Mouse (Mus musculus) natural killer cell, adult 2 months (primary cell): ENCODE results near the gene Tmem178b.

Source experiments
- DNase-seq, 2 experiments: peaks; one replicate each; pipeline ENCODE4 v3.0.0; 2022; ENCODE audit warnings: low spot score in 2 of 2

The Tmem178b gene

GRCm38 (mm10) chr6:40161381-40161780, 288.3 kb downstream of the Tmem178b start:
- DNase-seq = no peak

GRCm38 (mm10) chr6:40173559-40173958, 300.5 kb downstream of the Tmem178b start:
- DNase-seq = no peak

DNA sequence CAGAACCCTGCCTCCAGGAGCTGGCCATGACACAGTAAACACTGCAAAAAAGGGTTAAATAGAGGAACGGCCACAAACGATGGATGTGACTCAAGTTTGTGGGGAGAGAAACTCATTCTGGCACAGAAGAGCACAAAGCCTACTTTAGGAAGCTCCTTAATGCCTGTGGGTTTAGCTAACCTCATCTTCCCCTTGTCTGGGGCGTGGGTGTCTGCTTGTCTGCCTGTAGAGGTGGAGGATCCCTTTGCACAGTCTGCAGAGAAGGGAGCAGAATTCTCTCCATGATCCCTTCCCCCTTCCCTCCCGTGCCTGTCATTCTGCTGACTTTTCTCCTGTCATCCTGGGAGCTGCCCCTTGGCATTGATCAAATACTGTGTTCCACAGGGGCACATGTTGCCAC, 304.8 kb downstream of the Tmem178b start:
- no peak for DNase-seq

- no peak for DNase-seq
Measured at GRCm38 (mm10) chr6:40180551-40180950, 307.5 kb downstream of the Tmem178b start.

DNA sequence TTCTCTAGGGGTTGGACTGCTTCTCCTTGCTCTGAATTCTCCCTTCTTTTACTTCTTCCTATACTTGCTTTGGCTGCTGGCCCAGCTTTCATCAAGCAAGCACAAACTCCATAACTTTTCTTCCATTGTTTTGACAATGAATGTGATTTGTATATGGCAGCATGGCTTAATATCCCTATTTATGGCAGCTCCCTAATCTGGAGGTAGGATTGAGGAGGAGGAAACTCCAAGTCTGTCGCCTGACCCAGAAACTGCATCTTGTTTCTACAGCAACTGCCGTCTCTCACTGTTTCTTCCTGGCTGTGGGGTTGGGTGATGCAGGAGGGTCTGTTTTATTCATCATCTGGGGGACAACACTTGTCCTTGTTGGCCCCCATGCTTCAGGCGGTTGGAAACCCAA, 327.6 kb downstream of the Tmem178b start:
- no peak for DNase-seq

DNA sequence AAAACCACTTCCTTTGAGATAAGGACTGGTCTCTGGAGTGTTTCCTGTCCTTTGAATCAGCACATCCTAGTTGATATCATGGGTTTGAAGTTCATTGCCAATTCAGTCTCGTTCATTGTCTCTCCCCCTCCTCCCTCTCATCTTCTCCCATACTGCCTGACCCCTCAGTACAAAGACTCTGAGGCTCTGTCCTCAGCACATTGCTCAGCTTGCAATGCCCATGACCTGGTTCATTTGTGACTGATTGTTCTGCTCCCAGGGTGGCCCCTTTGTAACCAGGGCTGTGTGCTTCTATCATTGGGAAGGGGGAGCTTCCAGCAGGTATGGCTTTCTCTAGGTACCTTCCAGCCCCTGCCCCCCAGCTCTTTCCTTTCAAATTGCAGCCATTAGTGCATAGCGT, 329.5 kb downstream of the Tmem178b start:
- no peak for DNase-seq

DNA sequence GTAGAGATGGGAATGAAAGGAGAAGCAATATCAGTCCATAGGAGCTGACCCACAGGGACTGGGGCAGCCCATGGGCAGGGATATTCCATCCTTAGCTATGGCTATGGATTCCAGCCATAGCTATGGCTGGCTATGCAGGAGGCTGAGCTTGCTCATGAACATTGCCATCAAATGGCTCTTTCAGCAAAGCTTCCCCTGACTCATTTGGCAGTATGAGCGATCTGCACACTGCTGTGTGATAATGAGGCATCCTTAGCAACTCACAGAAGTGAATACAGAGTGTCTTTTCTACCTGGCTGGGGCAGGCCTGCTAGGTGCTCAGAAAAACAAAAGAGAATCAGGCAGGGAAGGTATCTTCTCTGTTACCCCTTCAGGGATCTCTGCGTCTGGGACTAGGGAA, 332.3 kb downstream of the Tmem178b start:
- DNase-seq = no peak

DNA sequence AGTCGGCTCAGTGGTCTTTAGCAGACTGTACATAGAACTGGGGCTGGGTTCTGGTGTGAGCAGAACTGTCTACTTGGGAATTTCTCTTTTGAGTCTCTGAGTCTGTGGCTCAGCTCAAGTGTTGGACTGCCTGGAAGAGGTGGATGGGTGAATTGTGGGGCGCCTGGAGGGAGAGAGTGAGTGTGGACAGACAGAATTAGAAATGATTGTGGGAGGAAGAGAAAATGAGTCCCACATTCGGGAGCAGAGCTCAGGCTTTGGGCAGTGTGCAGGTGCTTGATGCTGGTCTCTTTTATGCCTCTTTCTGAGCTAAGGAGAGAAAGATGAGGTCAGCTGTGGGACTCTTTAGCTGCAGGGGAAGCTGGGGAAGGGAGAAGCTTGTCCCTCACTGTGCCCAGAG, 334.9 kb downstream of the Tmem178b start:
- DNase-seq = no peak

GRCm38 (mm10) chr6:40209172-40209571, 336.1 kb downstream of the Tmem178b start:
- no peak for DNase-seq

DNA sequence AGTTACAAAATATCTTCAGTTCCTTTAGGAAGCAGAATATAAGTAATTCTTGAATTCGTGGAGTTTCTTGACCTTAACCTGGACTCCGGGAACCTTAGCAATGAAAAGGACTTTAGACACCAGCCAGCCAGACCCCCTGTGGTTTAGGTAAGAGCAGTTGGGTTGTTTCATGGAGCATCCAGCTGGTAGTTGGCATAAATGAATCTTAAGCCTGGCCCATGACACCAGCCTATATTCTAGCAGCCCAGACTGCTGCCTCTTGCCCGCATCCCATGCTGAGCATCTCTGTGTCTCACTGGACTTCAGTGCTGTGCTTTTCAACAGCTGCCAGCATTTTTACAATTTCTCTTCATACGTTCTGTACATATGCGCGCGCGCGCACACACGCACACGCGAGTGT, 344.1 kb downstream of the Tmem178b start:
- DNase-seq = no peak

DNA sequence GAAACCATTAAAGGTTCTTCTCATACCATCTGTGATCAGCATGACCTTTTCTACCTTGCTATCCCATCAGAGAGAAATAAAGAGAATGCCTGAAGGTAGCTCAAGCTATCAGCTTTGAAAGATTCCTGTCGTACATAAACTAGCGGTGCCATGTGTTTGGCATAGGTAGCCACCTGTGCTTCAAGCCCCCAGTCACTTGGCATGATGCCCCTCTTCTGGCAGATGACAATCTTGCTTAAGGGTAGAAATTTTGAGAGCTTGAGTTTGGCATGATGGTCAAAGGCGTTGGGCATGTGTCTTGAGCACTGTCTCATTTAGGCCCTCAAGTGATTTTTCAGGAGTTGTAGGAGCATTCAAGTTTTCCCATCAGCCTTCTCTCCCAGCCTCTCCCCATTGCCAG, 344.6 kb downstream of the Tmem178b start:
- no peak for DNase-seq

DNA sequence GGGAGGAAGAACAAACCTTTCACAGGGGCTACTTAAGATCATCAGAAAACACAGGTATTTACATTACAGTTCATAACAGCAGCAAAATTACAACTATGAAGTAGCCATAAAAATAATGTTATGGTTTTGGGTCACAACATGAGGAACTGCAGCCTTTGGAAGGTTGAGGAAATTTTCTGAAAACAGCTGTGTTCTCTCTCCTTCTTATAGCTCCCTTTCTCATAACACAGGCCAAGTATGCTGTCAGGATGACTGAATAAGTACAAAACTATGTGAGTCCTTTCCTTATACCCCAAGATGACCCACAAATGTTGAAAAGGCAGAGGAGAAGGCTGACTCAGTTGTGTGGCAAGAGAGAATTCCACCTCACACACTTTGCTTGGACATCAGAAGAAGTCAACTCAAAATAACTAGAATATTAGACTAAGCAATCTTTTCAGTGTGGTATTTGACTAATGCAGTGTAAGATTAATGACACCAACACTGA, 347.6 kb downstream of the Tmem178b start:
- DNase-seq = no peak

- no peak for DNase-seq
Measured at GRCm38 (mm10) chr6:40225585-40226280, 352.7 kb downstream of the Tmem178b start.

- DNase-seq = no peak
Measured at GRCm38 (mm10) chr6:40228981-40229380, 355.9 kb downstream of the Tmem178b start.

DNA sequence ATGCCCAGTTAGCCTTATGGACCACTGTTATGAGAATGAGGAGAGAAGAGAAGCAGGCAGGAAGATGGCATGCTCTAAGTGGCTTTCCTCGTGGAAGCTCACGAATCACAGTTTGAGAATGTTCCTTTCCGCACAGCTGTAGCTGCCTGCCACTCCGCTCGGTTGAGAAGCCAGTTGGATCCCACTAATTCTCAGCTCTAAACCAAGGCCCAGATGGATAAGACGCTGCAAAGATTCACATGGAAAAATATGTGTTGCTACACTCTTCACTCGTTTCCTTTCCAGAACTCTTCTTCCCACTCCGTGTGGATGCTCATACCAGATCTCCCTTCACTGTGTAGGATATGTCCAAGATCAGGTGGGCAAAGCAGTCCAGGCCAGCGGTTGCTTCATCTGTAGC, 356.9 kb downstream of the Tmem178b start:
- no peak for DNase-seq

DNA sequence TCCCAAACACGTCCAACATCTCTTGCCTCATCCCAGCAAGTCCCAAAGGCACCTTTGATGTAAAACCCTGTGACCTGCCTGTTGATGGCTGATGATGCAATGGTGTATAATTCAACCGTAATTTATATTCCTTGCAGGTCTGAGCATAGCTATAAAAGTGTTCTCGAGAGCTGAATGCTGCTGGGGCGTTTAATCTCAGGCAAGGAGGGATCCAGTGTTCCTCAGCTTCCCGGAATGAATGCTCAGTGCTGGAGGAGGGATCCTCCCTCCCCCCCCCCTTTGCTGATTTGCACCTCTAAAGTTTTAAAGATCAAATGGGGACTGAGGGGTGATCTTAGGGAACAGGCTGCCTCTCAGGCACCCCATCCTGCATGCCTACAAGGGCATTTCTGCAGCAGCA, 361.0 kb downstream of the Tmem178b start:
- DNase-seq = no peak

GRCm38 (mm10) chr6:40235793-40236470, 362.9 kb downstream of the Tmem178b start:
- DNase-seq = peak; percentile 37 to 57

DNA sequence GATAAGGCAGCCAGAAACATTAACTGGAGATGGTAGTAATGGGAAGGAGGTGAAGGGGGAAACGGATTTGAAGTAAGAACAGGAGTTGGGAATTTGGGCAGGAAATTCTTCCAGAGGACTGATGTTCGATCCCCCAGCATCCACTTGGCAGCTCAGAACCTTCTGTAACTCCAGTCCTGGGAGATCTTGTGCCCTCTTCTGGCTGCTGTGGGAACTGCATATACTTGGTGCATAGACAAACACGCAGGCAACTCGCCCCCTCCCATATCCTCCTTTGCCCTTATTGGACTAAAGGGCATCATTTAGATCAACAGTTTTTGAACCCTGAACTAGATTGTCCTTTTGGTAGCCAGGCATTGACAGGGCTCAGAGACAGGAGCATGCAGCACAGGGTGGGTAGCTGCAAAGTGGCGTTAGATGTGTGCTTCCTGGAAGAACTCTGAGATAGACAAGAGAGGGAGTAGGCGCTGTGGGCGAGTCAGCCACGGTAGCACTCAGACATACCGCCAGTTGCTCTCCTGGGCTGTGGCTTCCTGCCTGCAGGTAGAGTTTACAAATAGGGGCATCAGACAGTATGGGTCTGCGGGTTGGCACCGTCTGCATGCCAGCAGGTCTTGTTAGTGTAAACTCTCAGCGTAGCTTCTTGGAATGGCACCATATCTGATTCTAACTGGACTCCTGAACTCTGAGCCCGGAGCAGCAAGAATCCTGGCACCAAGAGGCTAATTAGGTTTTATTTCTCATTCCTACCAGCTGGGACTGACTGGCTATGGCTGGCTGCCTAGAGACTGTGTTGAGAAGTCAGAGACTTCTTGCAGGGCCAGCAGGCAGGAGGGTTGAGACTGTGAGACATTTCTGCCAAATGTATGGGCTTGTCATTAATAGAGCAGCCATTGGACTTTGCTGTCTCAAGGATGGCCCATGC, 364.0 kb downstream of the Tmem178b start:
- DNase-seq = peak; percentile 15 to 24

DNA sequence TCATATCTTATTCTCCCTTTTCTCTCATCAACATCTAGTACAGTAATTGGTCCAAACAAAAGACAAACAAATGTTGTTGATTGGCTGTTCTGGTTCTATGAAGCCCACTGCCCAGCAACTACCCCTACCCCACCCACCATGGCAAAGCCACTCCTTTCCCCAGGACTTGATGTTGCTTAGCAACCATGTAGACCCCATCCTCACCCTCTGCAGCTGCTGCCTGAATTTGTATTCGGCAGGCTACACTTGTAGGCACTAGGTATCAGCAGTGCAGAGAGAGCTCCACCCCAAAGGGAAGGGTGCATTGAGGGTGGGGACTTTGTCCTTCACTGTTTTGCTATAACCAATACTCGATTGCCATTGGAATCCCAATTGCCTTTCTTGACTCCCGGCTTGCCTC, 365.8 kb downstream of the Tmem178b start:
- DNase-seq = no peak

- DNase-seq = no peak
Measured at GRCm38 (mm10) chr6:40240671-40241070, 367.6 kb downstream of the Tmem178b start.

DNA sequence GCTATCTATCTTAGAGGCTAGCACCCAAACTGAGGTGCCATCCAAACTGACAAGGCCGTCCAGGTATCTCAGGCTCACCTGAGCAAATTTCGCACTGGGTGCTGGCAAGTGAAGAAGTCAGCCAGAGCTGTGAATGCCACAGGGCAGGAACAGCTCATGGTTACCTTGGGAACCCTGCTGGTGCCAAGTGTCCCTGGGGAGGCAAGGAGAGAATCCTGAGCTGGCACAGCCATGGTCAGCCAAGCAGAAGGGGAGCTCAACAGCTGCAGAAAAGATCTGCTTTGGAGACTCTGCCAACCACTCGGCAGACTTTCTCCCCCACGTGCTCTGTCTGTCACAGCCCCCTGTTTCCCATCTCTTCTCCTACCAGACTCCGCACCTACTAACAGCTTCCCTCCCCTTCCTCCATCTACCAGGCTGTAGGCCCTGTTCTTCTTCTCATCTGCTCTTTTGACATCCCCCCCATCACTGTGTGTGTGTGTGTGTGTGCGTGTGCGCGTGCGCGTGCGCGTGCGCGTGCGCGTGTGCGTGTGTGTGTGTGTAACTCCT, 374.4 kb downstream of the Tmem178b start:
- no peak for DNase-seq

GRCm38 (mm10) chr6:40249939-40250338, 376.9 kb downstream of the Tmem178b start:
- no peak for DNase-seq
